Mouse (Mus musculus) T-helper 2 cell (primary cell): ENCODE results near the gene Rhoc.

Experiments
- in situ Hi-C: fragments of 300-600 bp; cut with MboI, MseI; formaldehyde crosslinking; loops from one replicate; pipeline ENCODE4 v1.15.1; 2025; ENCODE audit warnings: high pct_unique_total_duplicates

The Rhoc gene

DNA sequence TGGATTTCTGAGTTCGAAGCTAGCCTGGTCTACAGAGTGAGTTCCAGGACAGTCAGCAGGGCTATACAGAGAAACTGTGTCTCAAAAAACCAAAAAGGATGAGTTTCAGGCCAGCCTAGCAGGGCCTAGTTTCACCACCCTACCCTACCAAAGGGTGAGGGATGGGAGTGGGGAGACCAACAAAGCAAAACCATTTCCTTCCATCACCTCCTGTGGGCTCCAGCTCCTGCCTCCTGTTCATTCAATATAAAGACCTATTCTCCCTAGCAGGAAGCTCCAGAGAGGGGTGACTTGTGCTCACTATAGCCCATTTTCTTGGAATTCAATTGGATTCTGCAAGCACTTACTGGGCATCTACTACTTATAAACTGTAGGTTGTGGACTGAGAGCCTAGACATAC, 26.6 kb downstream of the Rhoc start:
- in situ Hi-C loops, result no loop called here

DNA sequence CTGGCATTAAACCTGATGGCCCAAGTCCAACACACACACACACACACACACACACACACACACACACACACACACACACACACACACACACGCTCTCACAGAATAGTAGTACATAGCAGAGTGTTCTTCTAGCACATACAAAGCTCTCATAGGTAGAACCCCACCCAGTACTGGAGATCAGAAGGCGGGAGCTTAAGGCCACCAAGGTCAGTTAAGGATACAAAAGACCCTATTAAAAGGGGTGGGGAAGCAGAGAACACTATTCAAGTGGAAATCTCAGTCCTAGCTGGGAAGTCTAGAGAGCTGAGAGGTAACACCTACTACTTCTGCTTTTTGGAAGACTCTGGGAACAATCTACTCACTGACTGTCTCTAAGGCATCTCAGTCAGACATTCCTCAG, 27.2 kb downstream of the Rhoc start:
- in situ Hi-C loops, result no loop called here

DNA sequence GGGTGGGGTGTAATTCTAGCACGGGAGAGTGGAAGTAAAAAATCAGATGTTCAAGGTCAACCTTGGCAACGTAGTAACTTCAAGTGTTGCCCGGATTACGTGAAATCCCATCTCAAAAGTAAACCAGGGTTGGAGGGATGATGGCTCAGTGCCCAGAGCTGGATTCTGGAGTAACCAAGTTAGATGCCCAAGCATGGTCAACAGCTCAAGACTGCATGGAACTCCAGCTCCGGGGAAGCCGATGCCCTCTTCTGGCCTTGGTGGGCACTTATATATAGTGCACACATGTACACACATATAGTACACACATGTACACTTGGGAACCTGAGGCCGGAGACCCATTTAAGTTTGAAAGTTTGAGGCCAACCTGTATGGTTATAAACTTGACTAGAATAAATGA, 28.0 kb downstream of the Rhoc start:
- in situ Hi-C loops, result no loop called here

DNA sequence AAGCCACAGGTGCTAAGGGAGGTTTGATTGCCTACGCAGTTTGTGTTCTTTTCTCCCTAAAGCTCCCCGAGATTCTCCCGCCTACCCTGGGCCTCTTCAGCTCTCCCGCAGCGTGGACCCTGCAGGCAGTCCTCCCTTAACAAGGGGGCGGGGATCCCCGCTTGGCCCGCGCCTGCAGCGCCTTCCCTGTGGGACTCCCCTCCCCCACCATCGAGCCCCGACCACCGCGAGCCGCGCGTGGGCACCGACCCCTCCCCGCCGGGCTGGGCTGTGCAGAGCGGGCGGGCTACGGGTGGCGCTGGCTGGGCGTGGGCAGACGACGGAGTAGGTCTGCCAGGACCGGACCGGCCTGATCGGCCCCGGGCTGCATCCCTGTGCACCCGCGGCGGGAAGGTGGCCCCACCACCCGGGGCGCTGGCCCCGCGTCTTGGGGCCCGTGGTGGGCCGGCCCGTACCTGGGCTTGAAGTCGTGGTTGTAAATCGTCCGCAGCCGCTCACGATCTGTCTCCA, 29.4 kb downstream of the Rhoc start:
- in situ Hi-C loops, result no loop called here

DNA sequence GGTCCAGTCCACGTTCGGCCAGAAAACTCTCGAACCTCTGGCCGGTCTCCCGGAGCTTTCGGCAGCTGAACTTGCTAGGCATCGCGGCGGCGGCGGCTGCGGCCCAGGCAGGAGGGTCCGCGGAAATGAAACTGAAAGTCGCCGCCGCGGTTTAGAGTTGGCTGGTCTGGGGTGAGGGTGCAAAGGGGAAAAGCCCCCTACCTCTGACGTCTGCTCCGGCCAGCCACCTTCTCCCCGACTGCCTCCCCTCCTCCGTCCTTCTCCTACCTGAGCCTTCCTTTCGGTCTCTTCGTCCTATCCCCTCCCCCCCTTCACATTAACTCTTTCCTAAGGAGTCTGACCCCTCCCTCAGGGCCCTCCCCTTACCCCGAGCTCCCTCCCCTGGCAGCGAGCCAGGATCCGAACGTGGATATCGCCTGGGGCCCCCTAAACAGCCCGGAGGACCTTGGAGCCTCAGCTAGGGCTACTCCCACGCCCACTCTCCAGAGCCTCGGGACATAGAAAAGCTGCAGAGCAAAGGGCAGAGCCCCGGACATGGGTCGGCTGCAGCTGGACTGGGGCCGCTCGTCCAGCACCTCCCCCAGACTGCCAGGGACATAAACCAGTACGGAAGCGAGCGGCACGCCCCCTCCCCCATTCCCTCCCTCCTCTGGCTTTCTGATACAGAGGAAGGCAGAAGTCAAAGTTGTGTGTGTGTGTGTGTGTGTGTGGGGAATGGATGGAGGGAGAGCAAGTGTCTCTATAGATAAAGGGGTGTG, 30.0 kb downstream of the Rhoc start, which contains the start of gene Mov10:
Gene Mov10, minus strand, starts transcription at position 573 of the 758 bp plus-strand sequence.
- in situ Hi-C loops, result no loop called here

DNA sequence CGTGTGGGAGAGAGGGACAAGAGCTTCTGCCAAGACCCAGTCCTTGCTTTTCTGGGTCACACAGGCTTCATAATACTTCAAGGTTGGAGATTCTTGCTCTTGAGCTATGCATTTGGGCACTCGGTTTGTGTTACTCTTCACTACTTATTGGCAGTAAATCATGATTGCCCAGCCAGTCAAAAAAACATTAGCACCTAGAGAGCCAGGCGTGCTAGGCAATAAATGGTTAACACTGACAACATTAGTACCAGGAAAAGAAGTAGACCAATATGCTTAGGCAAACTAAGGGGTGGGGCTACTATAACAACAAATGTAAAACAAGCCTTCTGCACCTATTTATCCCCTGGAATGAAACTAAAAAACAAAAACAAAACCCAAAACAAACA, 30.6 kb downstream of the Rhoc start:
- in situ Hi-C loops, result no loop called here

DNA sequence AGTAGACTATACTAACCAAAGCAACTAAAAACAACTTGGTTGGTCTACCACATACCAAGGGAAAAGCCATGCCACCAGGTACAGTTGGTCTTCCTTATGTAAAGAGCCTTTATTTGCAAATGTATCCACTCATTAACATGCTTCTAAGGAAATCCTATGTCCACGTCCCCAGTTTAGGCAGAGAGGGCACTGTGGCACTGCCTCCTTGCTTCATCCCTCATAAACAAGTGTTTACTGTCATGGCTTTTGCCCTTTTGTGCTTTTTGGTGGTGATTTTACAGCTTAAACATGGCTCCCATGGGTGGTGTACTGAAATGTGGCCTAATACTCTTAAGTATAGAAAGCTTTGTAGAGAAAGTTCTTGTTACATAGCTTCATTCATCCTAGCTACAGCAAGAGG, 32.3 kb downstream of the Rhoc start:
- in situ Hi-C loops, result loop anchor here (5.0 kb wide), 1 partner anchor 637 kb away; no protein-coding TSS in a partner anchor

DNA sequence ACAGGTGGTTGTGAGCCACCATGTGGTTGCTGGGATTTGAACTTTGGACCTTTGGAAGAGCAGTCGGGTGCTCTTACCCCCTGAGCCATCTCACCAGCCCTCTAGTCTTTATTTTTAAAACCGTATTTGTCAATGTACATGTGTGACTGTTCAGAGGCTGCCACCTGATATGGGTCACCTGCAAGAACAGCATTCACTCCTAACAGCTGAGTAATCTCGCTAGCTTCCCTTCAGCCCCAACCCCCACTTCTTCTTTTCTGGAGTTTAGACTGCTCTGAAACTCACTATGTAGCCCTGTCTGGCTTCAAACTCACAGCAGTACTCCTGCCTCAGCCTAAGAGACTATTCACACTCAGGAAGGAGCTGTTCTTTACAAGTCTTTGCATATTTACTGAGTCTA, 34.2 kb downstream of the Rhoc start:
- in situ Hi-C loops, result loop anchor here (5.0 kb wide), 1 partner anchor 635 kb away; no protein-coding TSS in a partner anchor

DNA sequence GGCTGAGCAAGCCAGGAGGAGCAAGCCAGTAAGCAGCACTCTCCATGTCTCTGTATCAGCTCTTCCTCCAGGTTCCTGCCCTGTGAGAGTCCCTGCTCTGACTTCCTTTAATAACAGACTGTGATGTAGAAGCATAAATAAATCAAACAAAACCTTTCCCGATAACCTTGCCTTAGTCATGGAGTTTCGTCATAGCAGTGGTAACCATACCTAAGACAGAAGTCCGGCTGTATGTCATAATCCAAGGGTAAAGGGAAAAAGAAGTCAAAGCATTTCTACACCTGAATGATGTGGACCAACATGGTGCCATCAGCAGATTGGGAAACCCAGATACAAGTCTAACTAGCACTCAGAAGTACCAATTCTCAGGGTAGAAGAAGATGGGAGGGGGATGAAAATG, 47.6 kb downstream of the Rhoc start:
- in situ Hi-C loops, result loop anchor here (10.0 kb wide), 1 partner anchor 831 kb away; no protein-coding TSS in a partner anchor

DNA sequence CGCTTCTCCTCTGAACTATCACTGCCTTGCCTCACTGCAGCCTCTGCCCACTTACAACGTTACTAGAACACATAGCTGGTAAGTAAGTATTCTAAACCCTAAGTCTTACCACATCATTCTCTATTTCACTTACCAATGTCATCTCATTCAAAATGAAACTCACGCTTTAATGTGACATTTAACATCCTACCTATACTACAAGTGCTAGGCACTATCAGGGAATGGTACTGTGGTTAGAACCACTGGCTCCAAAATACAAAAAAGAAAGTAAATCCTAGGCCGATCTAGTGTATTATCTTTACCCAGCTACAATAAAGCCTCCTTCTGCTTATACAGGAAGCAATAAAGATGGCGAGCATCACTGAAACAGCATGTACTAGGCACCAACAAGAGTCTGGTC, 52.9 kb downstream of the Rhoc start:
- in situ Hi-C loops, result no loop called here
